Mouse (Mus musculus) ES-Bruce4 (cell line): ENCODE measurements around the gene Ank3. TPM values are rescaled to one million over a fixed set of nuclear protein-coding genes. Genes with fewer than 3 reads are reported as not detected.

ENCODE experiments used
- H3K27ac ChIP-seq: 2 replicates; pipeline ENCODE4 v1.5.1; 2012; ENCODE audit warnings: low read length, inconsistent platforms; ENCODE audit not compliant: insufficient read depth
- H3K27me3 ChIP-seq: 2 replicates; pipeline ENCODE4 v1.6.1; 2012; ENCODE audit warnings: mild to moderate bottlenecking, low read length, inconsistent platforms; ENCODE audit not compliant: control insufficient read depth, poor library complexity, insufficient read depth, severe bottlenecking
- H3K36me3 ChIP-seq: 2 replicates; pipeline ENCODE4 v1.6.1; 2012; ENCODE audit warnings: inconsistent platforms, mild to moderate bottlenecking, low read length, moderate library complexity; ENCODE audit not compliant: control insufficient read depth, poor library complexity, insufficient read depth, severe bottlenecking
- H3K4me1 ChIP-seq: one replicate; pipeline ENCODE4 v1.8.1; 2011; ENCODE audit warnings: low read length; ENCODE audit not compliant: control insufficient read depth, insufficient read depth
- H3K4me3 ChIP-seq: 2 replicates; pipeline ENCODE4 v1.5.1; 2011; ENCODE audit warnings: low read depth, mild to moderate bottlenecking, low read length
- H3K9ac ChIP-seq: 2 replicates; pipeline ENCODE4 v1.6.1; 2012; ENCODE audit warnings: low read depth, mild to moderate bottlenecking, inconsistent platforms; ENCODE audit not compliant: poor library complexity, severe bottlenecking
- H3K9me3 ChIP-seq: replicated peaks from 2 replicates; pipeline ENCODE4 v1.6.1; 2012; ENCODE audit warnings: mild to moderate bottlenecking, low read length, inconsistent platforms; ENCODE audit not compliant: control insufficient read depth, poor library complexity, insufficient read depth, severe bottlenecking
- CTCF ChIP-seq: IDR thresholded peaks from one replicate; pipeline ENCODE4 v1.8.1; 2011; ENCODE audit warnings: low read depth, low read length
- EP300 ChIP-seq: IDR thresholded peaks from 2 replicates; pipeline ENCODE4 v1.6.1; 2011; ENCODE audit warnings: low read depth, low read length; ENCODE audit not compliant: insufficient read depth
- POLR2A ChIP-seq: IDR thresholded peaks from one replicate; pipeline ENCODE4 v1.8.1; 2011; ENCODE audit warnings: low read length; ENCODE audit not compliant: insufficient read depth
- polyA plus RNA-seq: library from polyadenylated mRNA; stranded (reverse); fragments of >200 nt; gene quantifications from 2 replicates; pipeline ENCODE4 v1.2.4, GENCODE M21; 2011; ENCODE audit warnings: low read depth; ENCODE audit not compliant: missing spikeins, insufficient read depth, insufficient read length

The Ank3 gene
- polyA plus RNA-seq, 1 experiment = 61.0 TPM

DNA sequence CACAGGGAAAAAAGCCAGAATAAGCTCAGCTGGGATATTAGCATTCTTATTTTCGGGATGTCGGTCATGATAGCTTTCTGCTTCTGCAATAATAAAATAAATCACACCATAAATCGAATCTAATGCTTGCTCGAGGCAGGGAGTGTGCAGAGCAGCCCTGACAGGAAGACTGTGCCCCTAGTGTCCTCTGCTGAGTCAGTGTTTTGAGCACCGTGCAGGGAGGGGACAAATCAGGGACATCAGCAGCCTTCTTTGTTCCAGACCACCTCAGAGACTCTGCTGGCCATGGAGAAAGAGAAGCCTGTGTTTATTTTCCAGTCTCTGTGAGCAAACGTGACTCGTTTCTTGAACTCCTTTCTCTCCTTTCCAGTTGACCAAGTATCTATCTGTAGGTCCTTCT lies 352.8 kb downstream of the Ank3 start:
- Histone ChIP-seq H3K4me1 (no peaks in the 10 kb centered on the region), H3K36me3 (no peaks in the 10 kb centered on the region), H3K27ac (no peak overlapping the region), H3K9ac (no peak overlapping the region), H3K9me3 (no peaks in the 10 kb centered on the region), H3K27me3 (no peaks in the 10 kb centered on the region), H3K4me3 (no peak overlapping the region)
- TF ChIP-seq CTCF = no peak
- TF ChIP-seq POLR2A = no peak
- no peak for TF ChIP-seq EP300

DNA sequence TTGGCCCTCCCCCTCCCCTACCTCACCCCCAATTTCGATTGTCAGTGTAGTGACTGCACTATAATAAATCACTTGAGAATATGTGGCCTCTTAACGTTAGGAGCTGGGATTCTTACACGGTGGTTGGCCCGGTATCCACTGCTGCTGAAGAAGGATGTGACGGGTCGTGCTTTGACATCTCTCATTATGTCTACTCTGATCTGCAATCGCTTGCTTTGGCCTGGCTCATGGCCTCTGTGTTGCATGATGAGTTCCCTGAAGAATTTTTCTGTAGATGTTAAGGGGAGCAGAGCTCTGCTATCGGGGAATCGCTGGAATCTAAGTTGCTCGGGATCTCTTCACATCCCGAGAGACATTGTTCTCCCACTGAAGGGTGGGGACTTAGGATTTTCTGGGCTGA lies 354.9 kb downstream of the Ank3 start:
- no peaks in the 10 kb centered on the region for H3K36me3 ChIP-seq
- no peaks in the 10 kb centered on the region for H3K9me3 ChIP-seq
- no peak overlapping the region for H3K27ac ChIP-seq
- H3K27me3 ChIP-seq = no peaks in the 10 kb centered on the region
- no peaks in the 10 kb centered on the region for H3K4me1 ChIP-seq
- TF ChIP-seq CTCF (no peak), POLR2A (no peak), EP300 (no peak)
- H3K9ac ChIP-seq = no peak overlapping the region
- H3K4me3 ChIP-seq = no peak overlapping the region

DNA sequence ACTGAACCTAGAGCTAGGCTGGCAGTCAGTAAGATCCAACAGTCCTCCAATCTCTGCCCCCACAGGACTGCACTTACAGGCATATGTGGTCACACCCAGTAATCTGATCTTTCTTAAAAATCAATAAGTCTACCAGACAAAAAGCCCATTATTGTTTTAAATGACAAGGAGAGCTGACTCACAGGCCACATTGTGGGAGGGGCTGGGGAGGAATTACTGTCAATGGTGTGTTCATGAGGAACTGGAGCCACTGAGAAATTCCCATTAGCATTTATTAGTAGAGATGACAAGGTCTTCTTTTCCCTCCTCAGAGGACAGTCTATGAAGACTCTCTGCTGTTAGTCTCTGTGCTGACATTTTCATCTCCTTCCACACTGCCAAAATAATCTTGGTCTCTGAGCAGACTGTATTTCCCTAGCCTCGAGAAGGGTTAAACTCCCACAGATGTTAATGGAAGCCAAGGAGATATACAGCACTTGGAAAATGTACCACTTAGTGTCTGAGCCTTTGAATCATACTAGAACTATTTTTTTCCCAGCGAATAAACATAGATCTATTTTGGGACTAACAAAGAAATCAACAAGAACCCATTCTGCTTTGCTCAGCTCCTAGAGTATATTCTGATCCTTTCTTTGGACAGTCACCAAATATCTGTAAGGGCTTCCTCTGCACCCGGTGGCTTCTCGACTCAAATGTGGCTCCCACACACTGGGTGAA lies 358.5 kb downstream of the Ank3 start:
- Histone ChIP-seq H3K4me1 (no peaks in the 10 kb centered on the region), H3K9me3 (no peaks in the 10 kb centered on the region), H3K9ac (no peak overlapping the region), H3K27me3 (no peaks in the 10 kb centered on the region), H3K36me3 (no peaks in the 10 kb centered on the region), H3K4me3 (no peak overlapping the region), H3K27ac (no peak overlapping the region)
- no peak for TF ChIP-seq POLR2A
- TF ChIP-seq EP300 = no peak
- no peak for TF ChIP-seq CTCF

DNA sequence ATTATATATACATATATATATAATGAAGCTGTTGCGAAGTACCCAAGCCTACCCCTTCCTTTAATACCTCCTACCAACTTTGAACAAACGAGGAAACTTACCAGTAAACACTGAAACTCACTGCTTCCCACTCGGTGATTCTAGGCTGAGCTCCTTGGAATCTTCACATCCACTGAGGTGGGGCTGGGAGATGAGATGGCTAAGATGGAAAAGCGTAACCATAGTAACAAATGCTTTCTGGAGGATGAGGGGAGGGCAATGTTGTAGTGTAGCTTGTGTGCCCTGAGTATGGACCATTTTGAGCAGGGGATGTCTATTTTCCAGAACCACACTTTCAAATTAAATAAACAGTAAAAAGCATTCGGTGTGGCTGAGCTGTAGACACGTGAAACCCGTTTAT lies 364.4 kb downstream of the Ank3 start:
- Histone ChIP-seq H3K9ac (no peak overlapping the region), H3K4me3 (no peak overlapping the region), H3K4me1 (no peaks in the 10 kb centered on the region), H3K9me3 (no peaks in the 10 kb centered on the region), H3K27ac (no peak overlapping the region), H3K36me3 (no peaks in the 10 kb centered on the region), H3K27me3 (no peaks in the 10 kb centered on the region)
- TF ChIP-seq EP300 = no peak
- no peak for TF ChIP-seq CTCF
- TF ChIP-seq POLR2A = no peak

DNA sequence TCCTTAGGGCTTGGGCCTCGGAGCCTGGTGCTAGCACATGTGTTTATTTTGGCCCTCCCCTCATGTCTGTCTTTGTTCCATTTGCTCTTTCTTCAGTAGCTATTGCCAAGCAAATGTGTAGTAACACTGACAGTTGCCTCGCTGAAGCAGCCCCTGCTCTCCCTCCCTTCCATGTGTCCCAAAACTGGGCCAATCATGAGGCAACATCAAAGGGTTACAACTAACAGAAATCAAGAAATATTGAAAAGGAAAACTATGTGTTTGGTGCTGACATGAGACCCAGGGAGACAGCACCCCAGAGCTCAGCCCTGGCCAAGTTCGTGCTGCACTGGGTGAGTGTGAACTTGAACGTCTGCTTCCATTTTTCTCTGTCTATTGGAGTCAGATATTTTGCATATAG lies 365.8 kb downstream of the Ank3 start:
- Histone ChIP-seq H3K27me3 (no peaks in the 10 kb centered on the region), H3K9me3 (no peaks in the 10 kb centered on the region), H3K4me1 (no peaks in the 10 kb centered on the region), H3K27ac (no peak overlapping the region), H3K4me3 (no peak overlapping the region), H3K9ac (no peak overlapping the region), H3K36me3 (no peaks in the 10 kb centered on the region)
- TF ChIP-seq POLR2A (no peak), EP300 (no peak), CTCF (no peak)

DNA sequence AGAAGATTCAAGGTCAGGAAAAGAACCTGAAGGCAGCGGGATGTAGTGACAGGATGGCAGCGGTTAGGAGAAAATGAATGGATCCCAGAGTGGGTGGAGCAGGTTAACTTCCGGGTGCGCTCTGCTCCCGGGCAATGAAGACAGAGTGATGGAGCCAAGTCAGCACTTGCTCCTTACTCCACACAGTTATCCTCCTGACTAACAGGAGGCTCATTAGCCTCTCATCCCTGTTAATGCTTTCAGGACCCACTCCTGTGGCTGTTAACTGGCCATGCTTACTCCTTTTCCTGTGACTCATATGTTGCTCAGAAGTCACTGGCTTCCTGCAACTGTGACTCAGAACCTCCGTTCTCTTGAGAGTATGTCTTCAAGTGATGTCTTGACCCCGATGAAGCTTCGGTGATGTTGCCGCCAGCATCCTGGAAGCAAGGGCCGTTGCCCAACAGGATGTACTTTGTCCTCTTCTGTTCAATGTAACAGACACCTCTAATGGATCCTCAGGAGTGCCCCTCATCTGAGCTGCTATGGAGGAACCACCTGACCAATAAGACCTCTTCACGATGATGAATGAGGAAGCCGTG lies 378.6 kb downstream of the Ank3 start:
- Histone ChIP-seq H3K9me3 (no peaks in the 10 kb centered on the region), H3K27ac (no peak overlapping the region), H3K4me3 (no peak overlapping the region), H3K4me1 (no peaks in the 10 kb centered on the region), H3K9ac (no peak overlapping the region), H3K27me3 (no peaks in the 10 kb centered on the region), H3K36me3 (no peaks in the 10 kb centered on the region)
- TF ChIP-seq CTCF = no peak
- TF ChIP-seq POLR2A = no peak
- TF ChIP-seq EP300 = no peak
